In genomic region chr3:104994415-104994841, GRCm38 (mm10) we compare ENCODE assay signal across 11 mouse cellular contexts. TPM values are rescaled to one million over a fixed set of nuclear protein-coding genes. Genes with fewer than 3 reads are reported as not detected.
A peak's percentile ranks its signal among the peaks of the same experiment; 100 is the strongest.
DNase-seq lines count a peak whose midpoint lies in the region; ATAC-seq lines count a peak whose summit lies in the region.
"Had no signal": no experiment of that assay in that cellular context is flagged by ENCODE, and none has a peak within 500 bp of the region (broad histone marks: within the 10 kb centered on the region; RNA-seq: fewer than 3 reads in every experiment).

No protein-coding gene starts in this region.

- H3K4me2 ChIP-seq in heart, embryonic 13.5 days: no peak overlapping the region
- peak overlapping the region; percentile 11; the same call in 1 of the 2 replicates for H3K4me2 ChIP-seq in hindbrain, embryonic 13.5 days
- H3K4me2 ChIP-seq in midbrain, embryonic 15.5 days: no peak overlapping the region
- H3K4me2 ChIP-seq: liver, embryonic 15.5 days had no signal

- H3K4me3 ChIP-seq in heart, embryonic 13.5 days: no peak overlapping the region
- no peak overlapping the region for H3K4me3 ChIP-seq in brown adipose tissue, adult 24 weeks (ENCODE audit: insufficient read depth, low read depth, low read length)
- H3K4me3 ChIP-seq in hindbrain, embryonic 13.5 days: no peak overlapping the region
- no peak overlapping the region for H3K4me3 ChIP-seq in midbrain, embryonic 15.5 days
- H3K4me3 ChIP-seq: liver, embryonic 15.5 days had no signal

- peak overlapping the region; percentile 56 for H3K9ac ChIP-seq in heart, embryonic 13.5 days
- H3K9ac ChIP-seq in hindbrain, embryonic 13.5 days: peak overlapping the region; percentile 39; the same call in 1 of the 2 replicates
- no peak overlapping the region for H3K9ac ChIP-seq in midbrain, embryonic 15.5 days
- H3K9ac ChIP-seq: liver, embryonic 15.5 days had no signal

- H3K4me1 ChIP-seq in heart, embryonic 13.5 days: peaks cover 60% of the 10 kb centered on the region
- peaks cover 4% of the 10 kb centered on the region; the same call in 1 of the 2 replicates for H3K4me1 ChIP-seq in brown adipose tissue, adult 24 weeks (ENCODE audit: control insufficient read depth, insufficient read depth, insufficient read length, low read length)
- peaks cover 23% of the 10 kb centered on the region for H3K4me1 ChIP-seq in hindbrain, embryonic 13.5 days (replicated peaks)
- peaks cover 19% of the 10 kb centered on the region for H3K4me1 ChIP-seq in midbrain, embryonic 15.5 days
- H3K4me1 ChIP-seq: liver, embryonic 15.5 days had no signal

- no peak for ATAC-seq in heart, embryonic 13.5 days (ENCODE audit: extremely low read depth, insufficient number of reproducible peaks, low FRiP score, low TSS enrichment)
- 0 out of 2 replicates have a peak, but pooled peaks have one; percentile 23 for ATAC-seq in hindbrain, embryonic 13.5 days (ENCODE audit: low FRiP score)
- ATAC-seq in midbrain, embryonic 15.5 days (replicated peaks): peak; percentile 6; the same call in 1 of the 2 replicates
- ATAC-seq in monocyte, adult 5-6 weeks (replicated peaks; ENCODE audit: insufficient number of reproducible peaks, low FRiP score, low TSS enrichment, poor library complexity, severe bottlenecking): no peak

- no peaks in the 10 kb centered on the region for H3K36me3 ChIP-seq in heart, embryonic 13.5 days
- H3K36me3 ChIP-seq in hindbrain, embryonic 13.5 days: no peaks in the 10 kb centered on the region
- no peaks in the 10 kb centered on the region for H3K36me3 ChIP-seq in midbrain, embryonic 15.5 days (replicated peaks)
- H3K36me3 ChIP-seq: G1E; liver, embryonic 15.5 days had no signal

- no peaks in the 10 kb centered on the region for H3K9me3 ChIP-seq in heart, embryonic 13.5 days
- H3K9me3 ChIP-seq in hindbrain, embryonic 13.5 days: no peaks in the 10 kb centered on the region
- H3K9me3 ChIP-seq in midbrain, embryonic 15.5 days: no peaks in the 10 kb centered on the region
- H3K9me3 ChIP-seq: G1E; liver, embryonic 15.5 days had no signal

- peak overlapping the region; percentile 79 for H3K27ac ChIP-seq in heart, embryonic 13.5 days (replicated peaks)
- peak overlapping the region; percentile 60 for H3K27ac ChIP-seq in brown adipose tissue, adult 24 weeks (replicated peaks; ENCODE audit: low read depth, low read length)
- peak overlapping the region; percentile 78 for H3K27ac ChIP-seq in hindbrain, embryonic 13.5 days
- peak overlapping the region; percentile 37 for H3K27ac ChIP-seq in midbrain, embryonic 15.5 days
- H3K27ac ChIP-seq: liver, embryonic 15.5 days had no signal

- DNase-seq in heart, postnatal 4 days: no peak
- no peak for DNase-seq in right cerebral cortex, postnatal 4 days
- DNase-seq in layer of hippocampus, adult 9-11 months: no peak

- H3K27me3 ChIP-seq in heart, embryonic 13.5 days (replicated peaks): no peaks in the 10 kb centered on the region
- H3K27me3 ChIP-seq in hindbrain, embryonic 13.5 days: no peaks in the 10 kb centered on the region
- no peaks in the 10 kb centered on the region for H3K27me3 ChIP-seq in midbrain, embryonic 15.5 days (replicated peaks)

- 32% methylated on average over 3 of the region's 3 CpGs for WGBS in heart, embryonic 13.5 days
- WGBS in hindbrain, embryonic 13.5 days: 64% methylated on average over 3 of the region's 3 CpGs
- 50% methylated on average over 3 of the region's 3 CpGs for WGBS in midbrain, embryonic 15.5 days

RNA-seq across cellular contexts. Expression of gene Wnt2b, which starts 32.7 kb away (rescaled TPM):
- polyA plus RNA-seq in heart, embryonic 13.5 days (2015; fragmentation: Nextera tagmentation; extraction: Ambion mirVana): 1.1 and 1.8 TPM in 2 replicates
- 1 to 10 TPM; 1.0 to 1.7 TPM for total RNA-seq in heart, postnatal 4 days (2021)
- polyA plus RNA-seq in brown adipose tissue, adult 24 weeks (2012; ENCODE audit: insufficient read depth, insufficient read length, missing spikeins): not detected in 2 replicates
- 0.63 and 0.75 TPM in 2 replicates for polyA plus RNA-seq in hindbrain, embryonic 13.5 days (2015; fragmentation: Nextera tagmentation; extraction: Ambion mirVana)
- polyA plus RNA-seq in midbrain, embryonic 15.5 days (2015; fragmentation: Nextera tagmentation; extraction: Ambion mirVana): 0.86 and 1.2 TPM in 2 replicates
- total RNA-seq in monocyte, adult 5-6 weeks (2017): not detected in 3 replicates
- total RNA-seq: hematopoietic stem cell, adult 5-6 weeks had no signal
- polyA plus RNA-seq: G1E had no signal

RNA-seq across cellular contexts. Expression of gene Cttnbp2nl, which starts 58.5 kb away (rescaled TPM):
- polyA plus RNA-seq in heart, embryonic 13.5 days (2015; fragmentation: Nextera tagmentation; extraction: Ambion mirVana): 24.1 and 26.8 TPM in 2 replicates
- 10 to 100 TPM; 35.3 to 36.3 TPM for total RNA-seq in heart, postnatal 4 days (2021)
- 6.3 and 10.6 TPM in 2 replicates for polyA plus RNA-seq in brown adipose tissue, adult 24 weeks (2012; ENCODE audit: insufficient read depth, insufficient read length, missing spikeins)
- polyA plus RNA-seq in hindbrain, embryonic 13.5 days (2015; fragmentation: Nextera tagmentation; extraction: Ambion mirVana): 62.9 and 66.5 TPM in 2 replicates
- polyA plus RNA-seq in midbrain, embryonic 15.5 days (2015; fragmentation: Nextera tagmentation; extraction: Ambion mirVana): 60.6 and 60.9 TPM in 2 replicates
- 0.19 to 0.53 TPM in 2 of 3 replicates, not detected in the other for total RNA-seq in monocyte, adult 5-6 weeks (2017)

Comparison
In these comparisons a context has a peak if more than half of its experiments do, and no peak if none do; other contexts are left out.
1. ATAC-seq: peak in hindbrain, embryonic 13.5 days (single experiment) and midbrain, embryonic 15.5 days (single experiment); none in heart, embryonic 13.5 days (single experiment) and monocyte, adult 5-6 weeks (single experiment).
2. Peak in every context shown above with its lines, with median percentiles within 50 percentile points of each other: H3K27ac ChIP-seq.